Mouse (Mus musculus) heart, embryonic 11.5 days (tissue): ENCODE results near the gene Slc18a3. TPM values are rescaled to one million over a fixed set of nuclear protein-coding genes. Genes with fewer than 3 reads are reported as not detected.

Source experiments
- ATAC-seq: fragments of 200-750 bp; cut with Nextera tagmentation; replicated peaks from 2 replicates; pipeline ENCODE4 v1.8.0; 2017; ENCODE audit warnings: moderate library complexity; ENCODE audit not compliant: insufficient number of reproducible peaks, low FRiP score, low TSS enrichment
- H3K27ac ChIP-seq: fragments of 300-500 bp; sonication (generic); 2 replicates; pipeline ENCODE4 v1.5.1; 2014; ENCODE audit warnings: mild to moderate bottlenecking, low read depth, low read length
- H3K27me3 ChIP-seq: fragments of 300-500 bp; sonication (generic); 2 replicates; pipeline ENCODE4 v1.6.1; 2014; ENCODE audit warnings: mild to moderate bottlenecking, low read length, mixed read lengths; ENCODE audit not compliant: control insufficient read depth, insufficient read depth
- H3K36me3 ChIP-seq: fragments of 300-500 bp; sonication (generic); 2 replicates; pipeline ENCODE4 v1.6.1; 2014; ENCODE audit warnings: mild to moderate bottlenecking, low read length, moderate library complexity, mixed read lengths; ENCODE audit not compliant: control insufficient read depth, insufficient read depth
- H3K4me1 ChIP-seq: fragments of 300-500 bp; sonication (generic); 2 replicates; pipeline ENCODE4 v1.6.1; 2014; ENCODE audit warnings: low read length; ENCODE audit not compliant: control insufficient read depth, insufficient read depth
- H3K4me2 ChIP-seq: fragments of 300-500 bp; sonication (generic); 2 replicates; pipeline ENCODE4 v1.6.1; 2014; ENCODE audit warnings: mild to moderate bottlenecking, moderate library complexity
- H3K4me3 ChIP-seq: fragments of 300-500 bp; sonication (generic); 2 replicates; pipeline ENCODE4 v1.5.1; 2014; ENCODE audit warnings: low read depth, low read length
- H3K9ac ChIP-seq: fragments of 300-500 bp; sonication (generic); 2 replicates; pipeline ENCODE4 v1.6.1; 2014; ENCODE audit warnings: mild to moderate bottlenecking, low read depth, low read length, moderate library complexity
- H3K9me3 ChIP-seq: fragments of 300-500 bp; sonication (generic); replicated peaks from 2 replicates; pipeline ENCODE4 v1.6.1; 2016; ENCODE audit warnings: low read length; ENCODE audit not compliant: control insufficient read depth
- WGBS: fragments of 180-500 bp; shearing (Covaris S2); extraction: QIAGEN DNeasy Blood & Tissue Kit; methylation state at CpG from one replicate; pipeline ENCODE4 v1.1.7; 2014; ENCODE audit not compliant: insufficient replicate concordance; 5-methylcytosine and 5-hydroxymethylcytosine counted together
- polyA plus RNA-seq: library from polyadenylated mRNA; unstranded; fragments of >200 nt; fragmentation: Nextera tagmentation; extraction: Ambion mirVana; gene quantifications from 2 replicates; pipeline ENCODE4 v1.2.1, GENCODE M21; 2014

Gene Slc18a3
- polyA plus RNA-seq, 1 experiment from 2014 or later: not detected

DNA sequence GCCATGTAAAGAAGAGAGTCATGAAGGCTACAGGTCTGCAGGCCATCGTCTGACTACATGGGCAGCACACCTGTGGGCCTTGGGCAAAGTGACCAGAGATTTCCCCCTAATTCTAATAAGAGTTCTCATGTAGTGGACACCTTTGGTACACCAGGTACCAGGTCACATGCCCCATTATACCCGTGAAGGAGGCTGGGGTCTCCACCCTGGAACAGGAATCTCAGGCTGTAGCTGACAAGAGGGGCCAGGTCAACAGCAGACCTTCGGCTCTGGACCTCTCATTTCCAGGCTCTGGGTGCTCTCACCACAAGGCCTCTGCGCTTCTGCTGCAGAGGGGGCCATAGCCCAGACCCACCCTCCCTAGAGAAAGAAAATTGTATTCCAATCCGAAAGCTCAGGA lies 25.3 kb downstream of the Slc18a3 start:
- no peaks in the 10 kb centered on the region for H3K36me3 ChIP-seq
- no peak for ATAC-seq
- H3K9ac ChIP-seq: no peak overlapping the region
- no peak overlapping the region for H3K4me3 ChIP-seq
- H3K4me2 ChIP-seq: no peak overlapping the region
- H3K9me3 ChIP-seq: no peaks in the 10 kb centered on the region
- peaks cover 7% of the 10 kb centered on the region; the same call in 1 of the 2 replicates for H3K27me3 ChIP-seq
- WGBS: 59% methylated on average over 5 of the region's 5 CpGs
- H3K27ac ChIP-seq: no peak overlapping the region
- no peaks in the 10 kb centered on the region for H3K4me1 ChIP-seq

DNA sequence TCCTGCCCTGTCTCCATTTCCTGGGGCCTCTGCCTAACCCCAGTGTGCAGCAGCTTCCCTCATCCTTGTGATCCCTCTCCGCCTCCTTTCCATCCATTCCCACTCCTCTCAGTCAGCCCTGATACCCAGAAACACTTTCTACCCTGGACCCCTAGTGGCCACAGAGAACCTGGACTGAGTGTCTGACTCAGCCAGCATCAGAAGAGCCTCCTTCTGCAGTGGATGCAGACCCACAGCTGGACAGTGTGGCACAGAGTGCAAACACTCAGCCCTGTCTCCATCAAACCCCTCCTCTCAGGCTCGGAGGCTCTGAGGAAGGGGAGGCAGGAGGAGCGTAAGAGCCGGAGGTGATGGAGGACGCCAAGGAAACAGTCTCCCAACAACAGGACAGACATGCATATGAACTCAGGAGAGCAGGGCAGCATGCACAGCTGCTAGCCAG lies 27.3 kb downstream of the Slc18a3 start:
- Histone ChIP-seq H3K9me3 (no peaks in the 10 kb centered on the region), H3K4me2 (no peak overlapping the region), H3K4me3 (no peak overlapping the region), H3K27ac (no peak overlapping the region), H3K36me3 (no peaks in the 10 kb centered on the region), H3K27me3 (peaks cover 4% of the 10 kb centered on the region; the same call in 1 of the 2 replicates), H3K4me1 (no peaks in the 10 kb centered on the region), H3K9ac (no peak overlapping the region)
- no peak for ATAC-seq
- 46% methylated on average over 5 of the region's 5 CpGs for WGBS

DNA sequence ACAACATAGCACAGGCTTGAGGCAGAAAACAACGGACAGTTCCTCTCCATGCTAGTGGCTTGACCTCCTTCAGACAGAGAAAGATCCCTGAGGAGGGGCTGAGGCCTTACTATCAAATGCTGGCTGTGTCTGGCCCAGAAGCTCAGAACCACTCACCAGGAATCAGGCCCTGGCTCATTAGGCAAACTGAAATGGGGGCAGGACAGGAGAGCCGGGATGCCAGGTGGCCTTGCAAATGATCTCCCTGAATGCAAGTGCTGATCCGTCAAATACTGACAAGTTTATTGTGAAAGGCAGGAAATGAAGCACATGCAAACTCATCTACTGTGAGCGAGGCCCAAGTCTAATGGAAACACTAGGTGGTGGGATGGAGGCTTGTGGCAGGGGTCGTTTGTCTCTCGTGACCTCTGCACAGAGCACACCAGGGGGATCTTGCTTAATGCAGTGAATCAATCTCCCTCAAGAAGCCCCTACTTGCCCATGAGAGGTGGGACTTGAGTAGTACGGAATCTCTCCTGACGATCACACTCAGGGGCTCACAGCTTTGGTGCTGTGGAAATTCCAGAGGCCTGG lies 35.5 kb downstream of the Slc18a3 start:
- no peaks in the 10 kb centered on the region for H3K36me3 ChIP-seq
- H3K27me3 ChIP-seq: 0 out of 2 replicates have a peak, but pooled peaks cover 3% of the 10 kb centered on the region
- no peak overlapping the region for H3K27ac ChIP-seq
- WGBS: 39% methylated on average over 8 of the region's 8 CpGs
- H3K4me3 ChIP-seq: no peak overlapping the region
- no peak overlapping the region for H3K4me2 ChIP-seq
- no peak overlapping the region for H3K9ac ChIP-seq
- no peak for ATAC-seq
- H3K9me3 ChIP-seq: no peaks in the 10 kb centered on the region
- H3K4me1 ChIP-seq: no peaks in the 10 kb centered on the region

- no peaks in the 10 kb centered on the region for H3K9me3 ChIP-seq
- no peak overlapping the region for H3K4me2 ChIP-seq
- H3K4me1 ChIP-seq: no peaks in the 10 kb centered on the region
- H3K4me3 ChIP-seq: no peak overlapping the region
- no peak for ATAC-seq
- no peaks in the 10 kb centered on the region for H3K36me3 ChIP-seq
- no peak overlapping the region for H3K9ac ChIP-seq
- no peak overlapping the region for H3K27ac ChIP-seq
- WGBS: 78% methylated on average over 7 of the region's 7 CpGs
- H3K27me3 ChIP-seq: no peaks in the 10 kb centered on the region
Observed at GRCm38 (mm10) chr14:32423946-32424345, 40.7 kb downstream of the Slc18a3 start.

- Histone ChIP-seq H3K9me3 (no peaks in the 10 kb centered on the region), H3K4me1 (no peaks in the 10 kb centered on the region), H3K4me3 (no peak overlapping the region), H3K27ac (no peak overlapping the region), H3K9ac (no peak overlapping the region), H3K36me3 (no peaks in the 10 kb centered on the region), H3K27me3 (no peaks in the 10 kb centered on the region), H3K4me2 (no peak overlapping the region)
- ATAC-seq: no peak
- WGBS: 74% methylated on average over 11 of the region's 11 CpGs
Observed at GRCm38 (mm10) chr14:32418747-32419146, 45.9 kb downstream of the Slc18a3 start.

Other genes with a start within 250 kb of the Slc18a3 start
- gene Ogdhl, start 142.8 kb downstream of the Slc18a3 start, polyA plus RNA-seq: 15.2 and 20.7 TPM in 2 replicates
- not detected in 2 replicates for gene 1700024G13Rik, start 76.5 kb downstream of the Slc18a3 start, polyA plus RNA-seq
- gene Chat, start 1.1 kb upstream of the Slc18a3 start, polyA plus RNA-seq: not detected in 2 replicates
- 14.7 and 17.3 TPM in 2 replicates for gene Ercc6, start 48.7 kb upstream of the Slc18a3 start, polyA plus RNA-seq
- not detected in 2 replicates for gene Prrxl1, start 134.6 kb upstream of the Slc18a3 start, polyA plus RNA-seq
- 6.6 and 6.7 TPM in 2 replicates for gene 3425401B19Rik, start 220.4 kb upstream of the Slc18a3 start, polyA plus RNA-seq